30 mouse cellular contexts compared by ENCODE assay signal in the genomic region with DNA sequence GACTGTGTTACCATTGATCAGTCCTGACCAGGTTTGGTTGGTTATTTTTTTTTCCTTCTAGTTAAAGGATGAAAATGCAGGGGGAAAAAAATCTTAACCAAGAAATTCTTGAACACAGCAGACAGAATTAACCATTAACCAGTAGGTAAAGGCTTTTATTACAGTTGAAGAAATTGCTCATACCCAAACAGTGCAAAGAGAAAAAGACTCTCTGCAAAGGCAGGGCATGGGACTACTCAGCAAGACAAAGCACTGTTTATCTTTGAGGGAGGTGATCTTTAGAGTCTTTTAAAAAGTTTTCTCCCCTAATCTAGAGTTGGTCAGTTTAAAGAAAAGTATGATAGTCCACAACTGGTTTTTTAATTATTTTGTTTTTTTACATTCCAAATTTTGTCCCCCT.
"Had no signal": no experiment of that assay in that cellular context is flagged by ENCODE, and none has a peak within 500 bp of the region (broad histone marks: within the 10 kb centered on the region; RNA-seq: fewer than 3 reads in every experiment).

No protein-coding gene starts in this region.

- H3K9me3 ChIP-seq: heart, embryonic 10.5 days; heart, embryonic 12.5 days; heart, embryonic 13.5 days; heart, embryonic 15.5 days; hindbrain, embryonic 10.5 days; hindbrain, embryonic 12.5 days; hindbrain, embryonic 13.5 days; hindbrain, embryonic 15.5 days; kidney, embryonic 15.5 days had no signal

- H3K4me1 ChIP-seq: heart, embryonic 10.5 days; heart, embryonic 12.5 days; heart, embryonic 13.5 days; heart, embryonic 15.5 days; hindbrain, embryonic 10.5 days; hindbrain, embryonic 12.5 days; hindbrain, embryonic 13.5 days; hindbrain, embryonic 15.5 days; kidney, embryonic 15.5 days had no signal

- H3K4me2 ChIP-seq: heart, embryonic 11.5 days; heart, embryonic 12.5 days; heart, embryonic 13.5 days; heart, embryonic 15.5 days; hindbrain, embryonic 12.5 days; hindbrain, embryonic 13.5 days; hindbrain, embryonic 14.5 days; hindbrain, embryonic 15.5 days; kidney, embryonic 15.5 days had no signal

- ATAC-seq: hindbrain, embryonic 16.5 days; hindbrain, postnatal 0 days; inflammation-experienced regulatory T-cells, adult 6 months had no signal

- H3K27ac ChIP-seq: heart, adult 2 months; heart, embryonic 10.5 days; heart, embryonic 13.5 days; heart, embryonic 15.5 days; hindbrain, embryonic 10.5 days; hindbrain, embryonic 12.5 days; hindbrain, embryonic 13.5 days; hindbrain, embryonic 14.5 days; hindbrain, embryonic 15.5 days; hindbrain, postnatal 0 days; kidney, embryonic 15.5 days; kidney, postnatal 0 days; layer of hippocampus, adult 2 months; left cerebral cortex, adult 2 months had no signal

- H3K4me3 ChIP-seq: heart, adult 2 months; heart, embryonic 10.5 days; heart, embryonic 12.5 days; heart, embryonic 13.5 days; heart, embryonic 15.5 days; hindbrain, embryonic 10.5 days; hindbrain, embryonic 12.5 days; hindbrain, embryonic 13.5 days; hindbrain, embryonic 15.5 days; kidney, embryonic 15.5 days; layer of hippocampus, adult 2 months; left cerebral cortex, adult 2 months had no signal

- DNase-seq: heart, adult 2 months; heart, postnatal 10 days; heart, postnatal 14 days; heart, postnatal 36 days; heart, postnatal 4 days; kidney, adult 18-20 months; kidney, postnatal 10 days; kidney, postnatal 14 days; kidney, postnatal 25 days; kidney, postnatal 36 days; kidney, postnatal 4 days; layer of hippocampus, adult 9-11 months; layer of hippocampus, postnatal 36 days had no signal

- H3K9ac ChIP-seq: heart, embryonic 12.5 days; heart, embryonic 13.5 days; heart, embryonic 15.5 days; hindbrain, embryonic 12.5 days; hindbrain, embryonic 13.5 days; hindbrain, embryonic 14.5 days; hindbrain, embryonic 15.5 days; kidney, embryonic 15.5 days had no signal

- H3K27me3 ChIP-seq: heart, embryonic 12.5 days; heart, embryonic 13.5 days; heart, embryonic 15.5 days; hindbrain, embryonic 12.5 days; hindbrain, embryonic 13.5 days; hindbrain, embryonic 15.5 days; kidney, embryonic 15.5 days had no signal

- H3K36me3 ChIP-seq: heart, embryonic 10.5 days; heart, embryonic 12.5 days; heart, embryonic 13.5 days; heart, embryonic 15.5 days; hindbrain, embryonic 10.5 days; hindbrain, embryonic 12.5 days; hindbrain, embryonic 13.5 days; hindbrain, embryonic 15.5 days; kidney, embryonic 15.5 days had no signal
